Mouse (Mus musculus): ENCODE measurements around the gene Nacad.

Nacad gene

DNA sequence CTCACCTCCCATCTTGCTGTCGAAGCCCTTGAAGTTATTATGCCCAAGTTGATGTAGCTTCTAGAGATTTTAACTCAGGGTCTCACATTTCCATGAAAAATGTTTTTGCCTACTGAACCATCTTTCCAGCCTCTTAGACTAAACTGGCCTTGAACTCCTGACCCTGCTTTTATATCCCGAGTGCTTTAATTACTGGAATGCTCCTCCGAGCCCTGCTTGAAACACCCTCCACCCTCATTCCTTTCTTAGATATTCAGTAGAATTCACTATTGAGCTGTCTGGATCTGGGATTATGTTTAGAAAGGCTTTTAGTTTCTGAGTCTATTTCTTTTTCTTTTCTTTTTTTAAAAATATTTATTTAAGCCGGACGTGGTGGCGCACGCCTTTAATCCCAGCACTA is 26.5 kb downstream of the Nacad start:
- DNase-seq, result no peak

DNA sequence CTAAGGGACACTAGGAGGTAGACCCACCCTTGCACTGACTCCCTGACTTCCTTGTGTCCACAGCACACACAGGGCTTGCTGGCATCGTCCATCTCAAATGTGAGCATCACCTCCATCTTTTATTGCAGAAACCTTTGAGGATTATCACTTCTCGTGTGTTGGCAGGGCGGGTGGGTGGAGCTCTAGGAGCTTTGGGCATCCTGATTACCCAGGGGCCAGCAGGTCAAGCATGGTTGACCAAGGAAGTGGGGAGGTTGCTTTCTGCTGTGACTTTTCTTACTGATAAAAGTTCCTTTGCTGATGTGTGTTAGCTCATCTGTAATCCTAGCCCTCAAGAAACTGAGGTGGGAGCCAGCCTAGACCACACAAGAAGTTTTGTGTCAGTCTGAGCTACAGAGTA is 29.7 kb downstream of the Nacad start:
- DNase-seq, result no peak

DNA sequence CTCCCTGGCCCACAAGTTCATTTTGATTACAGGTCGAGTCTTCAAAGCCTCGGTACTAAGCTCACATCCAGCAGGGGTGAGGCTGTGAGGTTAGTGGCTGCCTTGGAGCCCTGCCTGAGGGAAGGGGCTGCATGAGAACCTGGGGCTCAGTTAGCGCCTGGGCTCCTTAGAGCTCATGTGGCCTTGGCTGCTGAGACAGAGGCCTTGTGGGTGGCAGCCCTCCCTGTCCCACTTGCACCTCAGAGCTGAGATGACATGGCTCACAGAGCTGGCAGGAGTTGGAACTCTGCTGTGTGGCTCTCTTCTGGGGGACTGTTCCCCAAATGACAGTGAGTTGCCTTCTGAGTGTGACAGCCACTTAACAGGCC is 36.5 kb downstream of the Nacad start:
- no peak for DNase-seq

DNA sequence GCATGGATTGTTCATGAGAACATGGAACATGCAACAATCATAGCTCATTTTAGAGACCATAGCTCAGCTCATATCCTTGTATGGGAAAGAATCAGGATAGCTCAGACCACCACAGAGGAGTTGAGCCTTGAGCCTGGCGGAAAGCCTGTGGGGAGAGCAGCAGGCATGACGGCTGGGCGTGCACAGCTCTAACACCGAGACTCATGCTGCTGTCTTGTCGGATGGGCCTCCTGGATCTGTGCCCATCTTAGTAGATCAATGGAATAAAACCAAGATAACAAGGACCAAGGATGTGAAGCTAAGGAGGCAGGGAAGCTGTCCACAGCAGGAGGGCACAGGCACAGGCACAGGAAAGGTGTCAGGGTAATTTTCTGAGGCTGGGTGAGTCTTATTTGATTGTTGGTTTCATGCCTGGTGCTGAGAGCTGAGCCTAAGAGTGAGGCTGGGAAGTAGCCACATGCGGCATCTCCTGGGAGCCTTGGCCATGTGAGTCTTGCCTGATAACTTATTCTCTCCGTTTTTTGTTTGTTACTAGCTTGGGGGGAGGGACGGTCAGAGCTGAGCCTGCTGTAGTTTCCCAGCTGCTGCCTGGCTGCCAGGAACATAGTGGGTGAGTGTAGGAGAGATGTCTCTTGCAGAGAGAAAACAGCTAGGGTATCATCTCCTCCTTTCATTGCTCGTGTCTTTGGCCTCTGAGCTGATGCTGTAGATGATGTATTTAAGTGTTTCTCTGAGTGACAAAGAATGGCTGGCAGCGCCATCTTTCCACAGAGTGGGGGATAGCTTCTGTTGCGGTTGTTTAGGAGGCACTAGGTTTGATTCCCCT is 37.1 kb downstream of the Nacad start:
- DNase-seq, result peak in 1 of 2 experiments; percentile 19

DNA sequence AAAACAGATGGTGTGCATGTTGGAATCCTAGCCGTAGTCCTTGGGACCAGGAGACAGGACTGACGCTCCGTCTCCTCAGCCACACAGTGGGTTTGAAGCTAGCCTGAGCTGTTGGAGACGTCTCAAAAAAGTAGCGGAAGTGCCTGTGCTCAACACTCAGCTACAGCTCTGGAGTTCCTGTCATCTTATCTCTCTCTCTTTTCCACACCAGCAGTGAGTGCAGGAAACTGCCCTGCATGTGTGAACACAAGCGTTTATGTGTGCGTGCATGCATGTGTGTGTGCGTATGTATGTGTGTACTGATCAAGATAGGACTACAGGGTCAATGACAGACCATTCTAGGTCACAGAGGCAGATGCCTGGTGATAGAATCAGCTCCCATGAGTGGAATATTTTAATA is 37.9 kb downstream of the Nacad start:
- no peak for DNase-seq

DNA sequence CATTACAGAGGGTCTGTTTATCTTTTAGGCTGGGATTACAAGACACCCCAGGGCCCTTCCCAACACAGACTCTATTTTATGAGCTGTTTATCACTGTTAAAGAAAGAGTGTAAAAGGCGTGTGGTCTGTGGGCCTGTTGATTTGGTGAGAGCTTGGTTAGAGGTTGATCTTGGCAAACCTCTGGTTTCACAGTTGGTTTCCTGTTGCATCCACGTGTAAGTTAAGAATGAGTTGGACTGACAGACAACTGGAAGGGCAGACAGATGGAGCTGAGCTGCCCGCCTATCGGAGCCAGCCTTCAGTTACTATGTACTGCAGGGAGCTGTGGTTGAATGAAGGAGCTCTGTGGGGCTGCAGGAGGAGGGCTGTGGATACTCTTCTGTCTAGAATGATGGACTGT is 39.4 kb downstream of the Nacad start:
- DNase-seq, result no peak

DNA sequence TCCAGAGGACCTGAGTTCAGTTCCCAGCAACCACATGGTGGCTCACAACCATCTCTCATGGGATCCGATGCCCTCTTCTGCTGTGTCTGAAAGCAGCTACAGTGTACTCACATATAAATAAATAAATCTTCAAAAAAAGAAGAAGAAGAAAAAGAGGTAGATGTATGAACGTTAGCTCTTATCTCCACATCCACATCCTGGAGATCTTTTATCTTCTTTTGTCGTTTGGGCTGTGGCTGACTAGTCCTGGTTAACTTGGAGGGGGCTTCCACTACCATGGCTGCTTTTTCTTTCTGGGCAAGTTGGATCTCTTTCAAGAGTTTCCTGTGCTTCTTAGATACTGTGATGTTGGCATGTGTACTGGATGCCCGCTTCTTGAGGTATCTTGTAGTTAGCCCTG is 42.7 kb downstream of the Nacad start:
- DNase-seq, result no peak

DNA sequence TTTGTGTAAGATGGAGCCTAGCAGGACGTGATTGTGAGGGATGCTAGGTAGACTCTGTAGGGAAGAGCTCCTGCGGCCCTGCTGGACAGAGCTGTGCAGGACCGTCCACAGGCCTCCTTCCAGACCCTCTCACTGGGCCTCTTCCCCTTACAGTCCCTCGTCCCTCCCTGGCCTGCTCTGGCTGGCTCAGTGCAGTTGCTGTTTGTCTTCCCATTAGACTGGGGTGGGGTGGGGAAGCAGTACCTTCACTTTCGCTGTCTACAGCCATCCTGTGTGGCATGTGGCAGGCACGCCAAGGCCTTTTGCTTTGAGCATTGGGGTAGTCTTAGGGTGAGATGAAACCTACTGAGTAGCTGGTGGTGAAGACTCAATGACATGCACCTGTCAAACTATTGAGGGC is 43.5 kb downstream of the Nacad start:
- peak in 1 of 2 experiments; percentile 35 for DNase-seq

DNA sequence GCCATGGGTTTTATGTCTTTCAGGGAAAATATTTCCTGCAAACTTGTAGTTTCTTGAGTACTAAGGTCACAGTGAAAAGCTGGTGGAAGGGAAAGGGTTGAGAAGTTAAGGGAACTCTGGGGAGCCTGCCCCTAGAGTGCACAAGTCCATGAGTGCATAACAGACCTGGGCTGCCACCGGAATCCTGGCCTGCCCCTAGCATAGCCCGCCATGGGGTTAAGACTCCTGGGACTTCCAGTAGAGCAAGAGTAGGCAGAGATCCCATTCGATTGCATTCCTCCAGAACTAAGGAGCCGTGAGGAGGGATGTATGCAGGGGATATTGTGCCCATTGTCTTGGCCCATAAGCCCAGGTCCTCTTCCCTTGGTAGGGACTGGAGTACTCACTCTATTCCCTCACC is 44.4 kb downstream of the Nacad start:
- DNase-seq, result no peak

DNA sequence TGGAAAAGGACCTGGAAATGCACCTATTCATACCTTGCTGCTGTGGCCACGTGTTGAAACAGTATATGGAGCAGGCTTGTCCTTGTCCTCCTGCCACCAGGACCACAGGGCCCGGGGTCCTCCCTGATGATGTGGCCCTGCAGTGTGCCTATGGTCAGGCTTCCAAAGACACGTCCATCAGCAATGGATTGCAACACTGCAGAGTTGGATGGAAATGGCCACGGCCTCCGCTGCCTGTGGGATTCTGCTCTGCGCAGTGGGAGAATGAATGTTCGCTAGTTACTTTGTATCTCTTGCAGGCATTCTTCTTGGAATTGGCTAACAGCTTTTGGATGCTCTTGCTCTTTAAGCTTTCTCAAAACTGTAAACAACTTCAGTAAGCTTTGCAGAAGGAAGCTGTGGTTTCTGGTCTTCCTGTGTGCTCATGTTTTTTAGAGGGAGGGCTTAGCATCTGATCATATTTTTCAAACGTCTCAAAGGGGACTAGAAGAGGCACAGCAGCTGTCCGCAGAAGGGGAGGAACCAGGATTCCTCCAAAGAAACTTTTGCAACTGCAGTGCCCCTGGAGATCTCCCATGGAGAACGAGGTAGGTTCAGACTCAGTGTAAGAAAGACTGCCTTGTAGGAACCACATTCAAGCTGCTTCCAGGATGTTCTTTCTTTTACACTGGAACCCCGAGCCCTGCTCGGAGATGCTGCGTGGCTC is 45.0 kb downstream of the Nacad start:
- peak; percentile 36 to 42 for DNase-seq

DNA sequence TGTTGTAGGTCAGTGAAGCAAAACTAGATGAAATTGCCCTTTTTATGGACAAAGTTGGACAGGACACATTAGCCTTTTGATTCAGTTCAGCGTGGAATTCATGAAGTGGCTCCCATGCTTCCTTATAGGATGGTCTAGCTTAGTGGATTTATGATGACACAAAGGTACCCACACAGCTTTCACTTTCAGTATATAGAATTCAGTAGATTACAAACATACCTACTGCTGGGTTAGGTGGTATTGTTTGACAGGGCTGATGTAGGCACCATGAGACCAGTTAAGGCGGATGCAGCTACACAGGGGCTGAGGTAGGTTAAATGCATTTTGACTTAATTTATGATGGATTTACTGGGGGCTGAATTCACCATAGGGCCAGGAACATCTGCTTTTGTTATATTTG is 45.9 kb downstream of the Nacad start:
- DNase-seq, result no peak

DNA sequence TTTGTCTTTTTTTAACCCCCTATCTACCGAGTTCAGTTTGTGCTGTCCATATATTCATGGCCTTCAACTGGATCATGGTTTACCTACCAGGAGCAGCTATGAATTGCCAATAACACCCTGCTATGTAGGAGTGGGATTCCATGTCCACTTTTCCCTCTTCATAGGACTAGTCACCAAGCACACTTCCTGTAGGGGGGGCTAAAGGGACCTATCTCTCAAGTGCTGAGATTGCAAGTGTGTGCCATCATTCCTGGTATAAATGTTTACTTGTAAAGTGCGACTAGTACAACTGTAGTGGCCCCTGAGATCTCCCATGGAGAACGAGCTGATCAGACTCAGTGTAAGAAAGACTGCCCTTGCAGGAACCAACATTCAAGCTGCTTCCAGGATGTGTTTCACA is 47.6 kb downstream of the Nacad start:
- no peak for DNase-seq

DNA sequence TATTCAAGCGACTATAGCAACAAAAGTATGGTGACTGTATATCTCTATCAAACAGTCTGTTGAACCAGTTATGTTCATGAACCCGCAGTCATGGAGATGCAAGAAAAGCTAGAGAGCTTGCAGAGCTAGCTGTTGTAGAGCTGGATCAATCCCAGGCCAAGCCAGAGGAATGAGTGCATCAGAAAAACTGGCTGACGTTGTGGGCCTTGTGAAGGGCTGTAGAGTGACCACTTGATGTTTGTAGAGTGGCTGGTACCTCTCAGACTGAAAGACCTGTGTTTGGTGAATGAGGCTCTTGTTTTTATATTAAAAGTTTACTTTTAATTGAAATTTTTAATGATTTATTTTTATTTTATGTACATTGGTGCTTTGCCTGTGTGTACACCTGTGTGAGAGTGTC is 55.7 kb downstream of the Nacad start:
- no peak for DNase-seq

DNA sequence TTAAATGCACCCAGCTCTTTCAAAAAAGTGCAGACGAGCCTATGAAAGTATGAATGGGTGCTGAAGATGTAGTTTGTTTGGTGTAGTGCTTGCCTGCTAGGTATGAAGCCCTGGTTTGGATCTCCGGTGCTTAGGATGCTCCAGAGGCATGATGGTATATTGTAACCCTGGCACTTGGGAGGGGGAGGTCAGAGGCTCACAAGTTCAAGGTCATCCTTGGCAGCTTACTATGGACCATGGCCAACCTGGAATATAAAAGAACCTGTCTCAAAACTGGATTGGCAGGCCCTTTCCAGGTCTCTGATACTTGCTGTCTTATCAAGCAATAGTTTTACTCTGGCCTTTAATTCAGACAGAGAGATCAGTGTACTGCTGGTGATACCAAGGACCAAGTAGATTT is 56.1 kb downstream of the Nacad start:
- DNase-seq, result no peak

Measured in lung, postnatal 4 days (tissue).